Mouse (Mus musculus): ENCODE measurements around the gene Adam33. TPM values are rescaled to one million over a fixed set of nuclear protein-coding genes. Genes with fewer than 3 reads are reported as not detected.
A peak's percentile ranks its signal among the peaks of the same experiment; 100 is the strongest.

The Adam33 gene
- polyA plus RNA-seq, 1 experiment from 2014 or later = 3.6 TPM

- ATAC-seq (ENCODE audit: insufficient number of reproducible peaks, insufficient read depth, low FRiP score, low read depth) = no peak
- no peak overlapping the region for H3K27ac ChIP-seq (ENCODE audit: low read length)
- H3K4me3 ChIP-seq (ENCODE audit: low read depth, low read length) = peak overlapping the region; percentile 19
- peak overlapping the region; percentile 44 for H3K4me2 ChIP-seq (replicated peaks; ENCODE audit: low read depth, low read length)
- no peaks in the 10 kb centered on the region for H3K36me3 ChIP-seq (ENCODE audit: control insufficient read depth, insufficient read depth, low read length)
- H3K27me3 ChIP-seq (ENCODE audit: control insufficient read depth, insufficient read depth, low read length) = peaks cover 34% of the 10 kb centered on the region
- no peak overlapping the region for H3K9ac ChIP-seq (replicated peaks; ENCODE audit: low read depth, low read length)
- WGBS = 1% methylated on average over 45 of the region's 45 CpGs
- H3K9me3 ChIP-seq (ENCODE audit: control insufficient read depth, low read depth, low read length) = no peaks in the 10 kb centered on the region
- H3K4me1 ChIP-seq (ENCODE audit: control insufficient read depth, insufficient read depth, low read length) = peaks cover 11% of the 10 kb centered on the region; the same call in 1 of the 2 replicates
Observed at GRCm38 (mm10) chr2:131053851-131054645, 9.6 kb downstream of the Adam33 start.

DNA sequence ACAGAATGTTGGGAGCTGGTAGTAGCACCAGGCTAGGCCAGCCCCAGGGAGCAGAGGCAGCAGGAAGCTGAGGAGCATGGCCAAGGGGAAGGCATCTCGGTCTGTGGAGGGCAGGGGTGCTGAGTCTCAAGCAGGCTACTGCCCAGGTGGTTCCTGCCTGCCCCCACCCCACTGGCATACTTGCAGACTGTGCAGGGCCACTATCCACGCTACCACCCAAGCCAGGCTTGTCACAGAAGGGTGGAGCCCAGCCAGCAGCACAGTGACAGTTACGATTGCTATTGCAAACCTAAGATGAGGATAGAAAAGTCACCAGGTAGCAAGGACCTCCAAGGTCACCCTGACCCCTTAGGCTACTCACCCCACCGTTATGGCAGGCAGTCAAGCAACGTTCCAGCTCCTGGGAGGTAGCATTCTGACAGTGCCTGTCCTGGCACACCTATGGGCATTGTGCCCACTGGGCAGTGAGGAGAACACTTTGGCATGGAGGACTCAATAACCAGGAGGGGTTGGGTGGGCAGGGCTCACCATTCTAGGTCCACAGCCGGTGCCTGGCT lies 10.7 kb downstream of the Adam33 start:
- no peak for ATAC-seq (ENCODE audit: insufficient number of reproducible peaks, insufficient read depth, low FRiP score, low read depth)
- H3K27me3 ChIP-seq (ENCODE audit: control insufficient read depth, insufficient read depth, low read length) = peaks cover 34% of the 10 kb centered on the region
- no peak overlapping the region for H3K4me3 ChIP-seq (ENCODE audit: low read depth, low read length)
- H3K27ac ChIP-seq (ENCODE audit: low read length) = no peak overlapping the region
- no peaks in the 10 kb centered on the region for H3K36me3 ChIP-seq (ENCODE audit: control insufficient read depth, insufficient read depth, low read length)
- H3K4me2 ChIP-seq (replicated peaks; ENCODE audit: low read depth, low read length) = no peak overlapping the region
- no peaks in the 10 kb centered on the region for H3K9me3 ChIP-seq (ENCODE audit: control insufficient read depth, low read depth, low read length)
- WGBS = 76% methylated on average over 6 of the region's 6 CpGs
- no peak overlapping the region for H3K9ac ChIP-seq (replicated peaks; ENCODE audit: low read depth, low read length)
- peaks cover 11% of the 10 kb centered on the region; the same call in 1 of the 2 replicates for H3K4me1 ChIP-seq (ENCODE audit: control insufficient read depth, insufficient read depth, low read length)

DNA sequence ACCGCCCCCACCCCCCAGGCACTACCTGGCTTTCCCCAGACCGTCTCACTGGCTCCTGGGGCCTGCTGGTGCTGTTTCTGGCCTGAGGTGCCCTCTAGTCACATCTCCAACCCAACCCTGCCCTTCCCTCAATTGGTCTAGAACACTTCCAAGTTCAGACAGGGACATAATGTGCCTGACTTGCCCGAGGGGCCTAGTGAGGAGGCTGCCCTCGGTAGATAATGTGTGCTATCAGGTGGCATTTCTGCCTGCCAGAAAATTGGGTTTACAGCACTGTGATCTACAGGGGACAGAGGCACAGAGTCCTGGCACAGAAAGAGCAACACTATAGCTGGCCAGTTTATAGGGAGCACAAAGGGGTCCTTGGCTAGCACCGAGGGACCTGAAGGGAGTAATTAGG lies 11.6 kb downstream of the Adam33 start:
- H3K9me3 ChIP-seq (ENCODE audit: control insufficient read depth, low read depth, low read length) = no peaks in the 10 kb centered on the region
- no peak overlapping the region for H3K4me2 ChIP-seq (replicated peaks; ENCODE audit: low read depth, low read length)
- peaks cover 34% of the 10 kb centered on the region for H3K27me3 ChIP-seq (ENCODE audit: control insufficient read depth, insufficient read depth, low read length)
- H3K9ac ChIP-seq (replicated peaks; ENCODE audit: low read depth, low read length) = no peak overlapping the region
- no peaks in the 10 kb centered on the region for H3K36me3 ChIP-seq (ENCODE audit: control insufficient read depth, insufficient read depth, low read length)
- H3K4me3 ChIP-seq (ENCODE audit: low read depth, low read length) = no peak overlapping the region
- peaks cover 11% of the 10 kb centered on the region; the same call in 1 of the 2 replicates for H3K4me1 ChIP-seq (ENCODE audit: control insufficient read depth, insufficient read depth, low read length)
- no peak for ATAC-seq (ENCODE audit: insufficient number of reproducible peaks, insufficient read depth, low FRiP score, low read depth)
- H3K27ac ChIP-seq (ENCODE audit: low read length) = no peak overlapping the region
- WGBS = 77% methylated on average over 5 of the region's 5 CpGs

DNA sequence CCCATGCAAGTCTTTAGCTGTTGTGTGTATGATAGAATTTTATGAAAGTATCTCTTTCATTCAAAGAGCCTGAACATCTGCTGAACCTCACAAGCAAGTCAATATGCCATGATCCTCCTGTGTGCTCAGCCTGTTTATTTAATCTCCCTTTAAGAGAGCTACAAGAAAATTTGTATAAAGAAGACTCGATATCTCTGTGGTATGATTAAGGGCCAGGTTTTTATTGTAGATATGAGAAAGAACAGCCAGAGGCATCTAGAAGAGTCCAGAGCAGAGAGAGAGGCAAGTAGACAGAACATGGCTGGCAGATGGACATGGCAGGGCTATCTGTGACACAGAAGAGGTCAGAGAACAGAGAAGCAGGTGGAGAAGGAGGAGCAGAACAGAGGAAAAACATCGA lies 17.6 kb downstream of the Adam33 start:
- Histone ChIP-seq H3K9me3 (ENCODE audit: control insufficient read depth, low read depth, low read length) (no peaks in the 10 kb centered on the region), H3K9ac (replicated peaks; ENCODE audit: low read depth, low read length) (no peak overlapping the region), H3K4me1 (ENCODE audit: control insufficient read depth, insufficient read depth, low read length) (peaks cover 12% of the 10 kb centered on the region; the same call in 1 of the 2 replicates), H3K27me3 (ENCODE audit: control insufficient read depth, insufficient read depth, low read length) (peaks cover 4% of the 10 kb centered on the region; the same call in 1 of the 2 replicates), H3K27ac (ENCODE audit: low read length) (no peak overlapping the region), H3K4me2 (replicated peaks; ENCODE audit: low read depth, low read length) (no peak overlapping the region), H3K36me3 (ENCODE audit: control insufficient read depth, insufficient read depth, low read length) (no peaks in the 10 kb centered on the region), H3K4me3 (ENCODE audit: low read depth, low read length) (no peak overlapping the region)
- no peak for ATAC-seq (ENCODE audit: insufficient number of reproducible peaks, insufficient read depth, low FRiP score, low read depth)
- 60% methylated on average over 2 of the region's 2 CpGs for WGBS

- no peak overlapping the region for H3K9ac ChIP-seq (replicated peaks; ENCODE audit: low read depth, low read length)
- no peak overlapping the region for H3K4me3 ChIP-seq (ENCODE audit: low read depth, low read length)
- peaks cover 15% of the 10 kb centered on the region; the same call in 1 of the 2 replicates for H3K4me1 ChIP-seq (ENCODE audit: control insufficient read depth, insufficient read depth, low read length)
- ATAC-seq (ENCODE audit: insufficient number of reproducible peaks, insufficient read depth, low FRiP score, low read depth) = peak; percentile 43; the same call in 1 of the 2 replicates
- peaks cover 11% of the 10 kb centered on the region for H3K27me3 ChIP-seq (ENCODE audit: control insufficient read depth, insufficient read depth, low read length)
- H3K36me3 ChIP-seq (ENCODE audit: control insufficient read depth, insufficient read depth, low read length) = no peaks in the 10 kb centered on the region
- no peak overlapping the region for H3K27ac ChIP-seq (ENCODE audit: low read length)
- 54% methylated on average over 9 of the region's 9 CpGs for WGBS
- no peak overlapping the region for H3K4me2 ChIP-seq (replicated peaks; ENCODE audit: low read depth, low read length)
- H3K9me3 ChIP-seq (ENCODE audit: control insufficient read depth, low read depth, low read length) = no peaks in the 10 kb centered on the region
Observed at GRCm38 (mm10) chr2:131044989-131045720, 18.5 kb downstream of the Adam33 start.

DNA sequence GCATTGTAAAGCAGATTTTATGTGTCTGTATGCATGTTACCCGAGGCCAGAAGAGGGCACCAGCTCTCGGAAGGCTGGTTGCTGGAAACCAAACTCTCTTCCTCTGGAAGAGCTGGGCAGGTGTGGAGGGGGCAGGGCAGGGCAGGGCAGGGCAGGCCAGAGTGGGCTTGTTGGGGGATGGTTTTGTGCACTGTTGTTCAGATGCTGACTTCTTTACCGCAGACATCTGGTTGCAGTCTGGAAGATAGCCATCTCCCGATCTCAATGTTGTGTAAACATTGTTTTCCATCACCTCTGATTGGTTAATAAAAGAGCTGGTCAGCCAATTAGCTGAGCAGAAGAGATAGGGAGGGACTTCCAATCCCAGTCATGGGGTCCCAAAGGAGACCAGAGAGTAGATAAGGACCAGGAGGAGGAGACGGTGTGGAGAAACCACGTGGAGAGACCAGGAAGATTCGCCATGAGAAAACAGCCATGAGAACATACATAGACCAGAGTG lies 19.2 kb downstream of the Adam33 start:
- ATAC-seq (ENCODE audit: insufficient number of reproducible peaks, insufficient read depth, low FRiP score, low read depth) = no peak
- H3K4me3 ChIP-seq (ENCODE audit: low read depth, low read length) = no peak overlapping the region
- 10% methylated on average over 7 of the region's 7 CpGs for WGBS

DNA sequence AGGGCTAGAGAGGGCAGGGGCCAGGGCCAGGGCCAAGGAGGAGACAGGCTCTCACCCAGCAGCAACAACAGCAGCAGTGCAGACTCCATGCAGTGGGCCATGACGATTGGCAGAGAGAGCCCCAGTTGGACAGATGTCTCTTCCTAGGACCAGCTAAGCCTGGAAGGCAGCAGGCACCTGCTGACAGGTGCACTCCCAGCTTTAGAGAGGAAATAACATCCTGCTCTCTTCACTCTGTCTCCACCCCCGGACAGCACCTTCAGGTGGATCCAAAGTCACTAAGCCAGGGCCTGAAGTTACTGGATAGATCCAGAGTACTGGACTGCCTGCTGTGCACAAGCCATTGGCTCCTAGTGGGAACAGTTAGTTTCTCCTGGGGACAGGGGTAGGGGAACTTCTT lies 20.6 kb downstream of the Adam33 start, which contains the start of gene Gfra4:
Gene Gfra4, minus strand, starts transcription at position 101 of the 400 bp plus-strand sequence.
- Histone ChIP-seq H3K9me3 (ENCODE audit: control insufficient read depth, low read depth, low read length) (no peaks in the 10 kb centered on the region), H3K4me2 (replicated peaks; ENCODE audit: low read depth, low read length) (no peak within 1 kb of the TSS), H3K9ac (replicated peaks; ENCODE audit: low read depth, low read length) (no peak within 1 kb of the TSS), H3K4me3 (ENCODE audit: low read depth, low read length) (no peak within 1 kb of the TSS), H3K36me3 (ENCODE audit: control insufficient read depth, insufficient read depth, low read length) (no peaks in the 10 kb centered on the region), H3K4me1 (ENCODE audit: control insufficient read depth, insufficient read depth, low read length) (peaks cover 15% of the 10 kb centered on the region; the same call in 1 of the 2 replicates), H3K27me3 (ENCODE audit: control insufficient read depth, insufficient read depth, low read length) (peaks cover 11% of the 10 kb centered on the region), H3K27ac (ENCODE audit: low read length) (no peak within 1 kb of the TSS)
- no peak for ATAC-seq (ENCODE audit: insufficient number of reproducible peaks, insufficient read depth, low FRiP score, low read depth)
- WGBS = 56% methylated on average over 2 of the region's 2 CpGs

More for the DNA sequence above, 19.2 kb downstream of the Adam33 start:
- H3K4me2 ChIP-seq (replicated peaks; ENCODE audit: low read depth, low read length) = no peak overlapping the region
- H3K4me1 ChIP-seq (ENCODE audit: control insufficient read depth, insufficient read depth, low read length) = peaks cover 15% of the 10 kb centered on the region; the same call in 1 of the 2 replicates
- H3K27ac ChIP-seq (ENCODE audit: low read length) = no peak overlapping the region
- H3K9me3 ChIP-seq (ENCODE audit: control insufficient read depth, low read depth, low read length) = no peaks in the 10 kb centered on the region
- no peaks in the 10 kb centered on the region for H3K36me3 ChIP-seq (ENCODE audit: control insufficient read depth, insufficient read depth, low read length)
- H3K9ac ChIP-seq (replicated peaks; ENCODE audit: low read depth, low read length) = no peak overlapping the region
- H3K27me3 ChIP-seq (ENCODE audit: control insufficient read depth, insufficient read depth, low read length) = peaks cover 11% of the 10 kb centered on the region
